Mouse (Mus musculus): ENCODE measurements around the gene Kat8.

GRCm38 (mm10) chr7:127930636-127931035 lies 18.3 kb downstream of the Kat8 start:
- TF ChIP-seq CTCF (IDR thresholded peaks at IDR 0.05; ENCODE audit: extremely low read depth, insufficient read depth, insufficient read length, insufficient replicate concordance) (no peak), POLR2A (IDR thresholded peaks at IDR 0.05; ENCODE audit: low read depth, low read length) (no peak)
